Mouse (Mus musculus) forebrain, postnatal 0 days (tissue): ENCODE data around the gene Mllt1. TPM values are rescaled to one million over a fixed set of nuclear protein-coding genes. Genes with fewer than 3 reads are reported as not detected.

Experiments
- ATAC-seq: fragments of 200-750 bp; cut with Nextera tagmentation; 2 replicates; pipeline ENCODE4 v1.8.0; 2017; ENCODE audit warnings: mild to moderate bottlenecking, moderate library complexity
- DNase-seq: peaks from one replicate; pipeline ENCODE4 v3.0.0-alpha.2; 2015
- H3K27ac ChIP-seq: fragments of 300-500 bp; sonication (generic); 2 replicates; pipeline ENCODE4 v1.5.1; 2014; ENCODE audit warnings: low read depth, mild to moderate bottlenecking, antibody characterized with exemption, low read length, moderate library complexity, mixed read lengths
- H3K27me3 ChIP-seq: fragments of 300-500 bp; sonication (generic); 2 replicates; pipeline ENCODE4 v1.6.1; 2014; ENCODE audit warnings: mild to moderate bottlenecking, low read length, mixed read lengths; ENCODE audit not compliant: insufficient read depth
- H3K36me3 ChIP-seq: fragments of 300-500 bp; sonication (generic); 2 replicates; pipeline ENCODE4 v1.6.1; 2014; ENCODE audit warnings: mild to moderate bottlenecking, moderate library complexity; ENCODE audit not compliant: insufficient read depth
- H3K4me1 ChIP-seq: fragments of 300-500 bp; sonication (generic); 2 replicates; pipeline ENCODE4 v1.6.1; 2014; ENCODE audit warnings: antibody characterized with exemption; ENCODE audit not compliant: insufficient read depth
- H3K4me2 ChIP-seq: fragments of 300-500 bp; sonication (generic); 2 replicates; pipeline ENCODE4 v1.6.1; 2014; ENCODE audit warnings: low read depth, mild to moderate bottlenecking, moderate library complexity
- H3K4me3 ChIP-seq: fragments of 300-500 bp; sonication (generic); 2 replicates; pipeline ENCODE4 v1.5.1; 2014; ENCODE audit warnings: low read depth, low read length, mixed read lengths
- H3K9ac ChIP-seq: fragments of 300-500 bp; sonication (generic); 2 replicates; pipeline ENCODE4 v1.6.1; 2014; ENCODE audit warnings: mild to moderate bottlenecking
- H3K9me3 ChIP-seq: fragments of 300-500 bp; sonication (generic); 2 replicates; pipeline ENCODE4 v1.6.1; 2016; ENCODE audit warnings: low read length
- CTCF ChIP-seq: sonication (generic); IDR thresholded peaks from 2 replicates; pipeline ENCODE4 v1.5.1; 2016; ENCODE audit warnings: antibody characterized with exemption, control low read depth, low read depth
- WGBS: fragments of 180-500 bp; shearing (Covaris S2); extraction: QIAGEN DNeasy Blood & Tissue Kit; methylation state at CpG from one replicate; pipeline ENCODE4 v1.1.7; 2014; 5-methylcytosine and 5-hydroxymethylcytosine counted together
- polyA plus RNA-seq: library from polyadenylated mRNA; unstranded; fragments of >200 nt; fragmentation: Nextera tagmentation; extraction: Ambion mirVana; gene quantifications from 2 replicates; pipeline ENCODE4 v1.2.1, GENCODE M21; 2015
- total RNA-seq: library from RNA; depleted of rRNA; stranded (reverse); fragments of >200 nt; gene quantifications from 2 replicates; pipeline ENCODE4 v1.2.3, GENCODE M21; 2014

Gene Mllt1
- total and polyA plus RNA-seq, 2 experiments from 2014 or later, result 65.8 to 109 TPM

- Histone ChIP-seq H3K4me1 (no peaks in the 10 kb centered on the region), H3K27me3 (no peaks in the 10 kb centered on the region), H3K9ac (no peak overlapping the region), H3K4me2 (peak overlapping the region; percentile 15; the same call in 1 of the 2 replicates), H3K36me3 (no peaks in the 10 kb centered on the region), H3K27ac (no peak overlapping the region), H3K4me3 (no peak overlapping the region), H3K9me3 (no peaks in the 10 kb centered on the region)
- no peak for TF ChIP-seq CTCF
- DNase-seq (no peak), ATAC-seq (no peak)
- 56% methylated on average over 17 of the region's 17 CpGs for WGBS
Observed at GRCm38 (mm10) chr17:56883612-56884011, 51.6 kb downstream of the Mllt1 start.

GRCm38 (mm10) chr17:56877426-56877825 is 57.8 kb downstream of the Mllt1 start:
- DNase-seq (no peak), ATAC-seq (no peak)
- Histone ChIP-seq H3K4me3 (no peak overlapping the region), H3K27ac (no peak overlapping the region), H3K4me2 (no peak overlapping the region), H3K4me1 (no peaks in the 10 kb centered on the region), H3K27me3 (no peaks in the 10 kb centered on the region), H3K9ac (no peak overlapping the region), H3K9me3 (no peaks in the 10 kb centered on the region), H3K36me3 (no peaks in the 10 kb centered on the region)
- no peak for TF ChIP-seq CTCF
- 90% methylated on average over 19 of the region's 19 CpGs for WGBS

GRCm38 (mm10) chr17:56876981-56877380 is 58.2 kb downstream of the Mllt1 start:
- WGBS, result 75% methylated on average over 8 of the region's 8 CpGs
- Histone ChIP-seq H3K27me3 (no peaks in the 10 kb centered on the region), H3K9ac (no peak overlapping the region), H3K36me3 (no peaks in the 10 kb centered on the region), H3K4me3 (no peak overlapping the region), H3K9me3 (no peaks in the 10 kb centered on the region), H3K27ac (no peak overlapping the region), H3K4me2 (no peak overlapping the region), H3K4me1 (no peaks in the 10 kb centered on the region)
- DNase-seq (no peak), ATAC-seq (no peak)
- TF ChIP-seq CTCF, result no peak

- WGBS, result 79% methylated on average over 3 of the region's 3 CpGs
- H3K4me3 ChIP-seq, result no peak overlapping the region
- no peak for ATAC-seq
Observed at GRCm38 (mm10) chr17:56876465-56876864, 58.8 kb downstream of the Mllt1 start.

GRCm38 (mm10) chr17:56874936-56875651 is 60.1 kb downstream of the Mllt1 start, which contains the start of gene 1700061G19Rik:
Gene 1700061G19Rik, plus strand, starts transcription at chr17:56875477.
- no peaks in the 10 kb centered on the region for H3K27me3 ChIP-seq
- TF ChIP-seq CTCF, result no peak
- DNase-seq (no peak), ATAC-seq (no peak)
- H3K9ac ChIP-seq, result no peak within 1 kb of the TSS
- WGBS, result 91% methylated on average over 12 of the region's 12 CpGs
- H3K27ac ChIP-seq, result no peak within 1 kb of the TSS
- H3K9me3 ChIP-seq, result no peaks in the 10 kb centered on the region
- H3K36me3 ChIP-seq, result no peaks in the 10 kb centered on the region
- H3K4me1 ChIP-seq, result no peaks in the 10 kb centered on the region
- H3K4me3 ChIP-seq, result no peak within 1 kb of the TSS
- H3K4me2 ChIP-seq, result no peak within 1 kb of the TSS

More at GRCm38 (mm10) chr17:56876465-56876864, 58.8 kb downstream of the Mllt1 start:
- Histone ChIP-seq H3K9ac (no peak overlapping the region), H3K27me3 (no peaks in the 10 kb centered on the region), H3K36me3 (no peaks in the 10 kb centered on the region), H3K27ac (no peak overlapping the region), H3K4me2 (no peak overlapping the region), H3K9me3 (no peaks in the 10 kb centered on the region), H3K4me1 (no peaks in the 10 kb centered on the region)
- no peak for TF ChIP-seq CTCF
- no peak for DNase-seq

- H3K4me1 ChIP-seq, result no peaks in the 10 kb centered on the region
- H3K27ac ChIP-seq, result no peak within 1 kb of the TSS
- TF ChIP-seq CTCF, result no peak
- H3K36me3 ChIP-seq, result no peaks in the 10 kb centered on the region
- H3K4me2 ChIP-seq, result no peak within 1 kb of the TSS
- DNase-seq (no peak), ATAC-seq (no peak)
- H3K4me3 ChIP-seq, result no peak within 1 kb of the TSS
- no peaks in the 10 kb centered on the region for H3K9me3 ChIP-seq
- H3K9ac ChIP-seq, result no peak within 1 kb of the TSS
- WGBS, result 96% methylated on average over 2 of the region's 2 CpGs
- no peaks in the 10 kb centered on the region for H3K27me3 ChIP-seq
Observed at GRCm38 (mm10) chr17:56874237-56874636, 61.0 kb downstream of the Mllt1 start, which contains the start of gene Acsbg2. Gene Acsbg2, minus strand, starts transcription at chr17:56874447.

- ATAC-seq (no peak), DNase-seq (no peak)
- H3K4me2 ChIP-seq, result no peak overlapping the region
- no peak overlapping the region for H3K4me3 ChIP-seq
- H3K9ac ChIP-seq, result no peak overlapping the region
- H3K9me3 ChIP-seq, result no peaks in the 10 kb centered on the region
- H3K27ac ChIP-seq, result no peak overlapping the region
- H3K27me3 ChIP-seq, result no peaks in the 10 kb centered on the region
- 78% methylated on average over 7 of the region's 7 CpGs for WGBS
- no peaks in the 10 kb centered on the region for H3K4me1 ChIP-seq
- TF ChIP-seq CTCF, result no peak
- no peaks in the 10 kb centered on the region for H3K36me3 ChIP-seq
Observed at GRCm38 (mm10) chr17:56872512-56872911, 62.7 kb downstream of the Mllt1 start.
